Mouse (Mus musculus): ENCODE results near the gene Gm960. TPM values are rescaled to one million over a fixed set of nuclear protein-coding genes. Genes with fewer than 3 reads are reported as not detected.

The Gm960 gene
- total and polyA plus RNA-seq, 3 experiments = 0.93 TPM; not detected in 2

- H3K9me3 ChIP-seq (replicated peaks) = no peaks in the 10 kb centered on the region
- DNase-seq (ENCODE audit: low spot score) = no peak
- H3K4me3 ChIP-seq (ENCODE audit: low read depth, low read length) = no peak overlapping the region
- H3K27me3 ChIP-seq (ENCODE audit: insufficient read depth, low read length) = peaks cover 32% of the 10 kb centered on the region
- no peaks in the 10 kb centered on the region for H3K4me1 ChIP-seq (ENCODE audit: insufficient read depth, low read depth, low read length)
- H3K36me3 ChIP-seq (replicated peaks) = no peaks in the 10 kb centered on the region
- TF ChIP-seq TAL1 (conservative IDR thresholded peaks at IDR 0.05; ENCODE audit: low read depth, low read length) = no peak
- no peak for TF ChIP-seq CTCF (IDR thresholded peaks at IDR 0.05; ENCODE audit: low read depth, low read length)
- no peak for TF ChIP-seq POLR2AphosphoS5 (IDR thresholded peaks at IDR 0.05; ENCODE audit: insufficient replicate concordance, low read depth, low read length)
- TF ChIP-seq GATA1 (IDR thresholded peaks at IDR 0.05; ENCODE audit: borderline replicate concordance, low read length) = no peak
- no peak for TF ChIP-seq GATA2 (IDR thresholded peaks at IDR 0.05; ENCODE audit: borderline replicate concordance, low read depth, low read length)
- ATAC-seq (ENCODE audit: extremely low read depth, insufficient number of reproducible peaks, low FRiP score, poor library complexity, severe bottlenecking) = no peak
These were observed 34.6 kb upstream of the Gm960 start for GRCm38 (mm10) chr19:4733052-4733451.

- no peaks in the 10 kb centered on the region for H3K9me3 ChIP-seq (replicated peaks)
- peaks cover 33% of the 10 kb centered on the region for H3K27me3 ChIP-seq (ENCODE audit: insufficient read depth, low read length)
- no peak for TF ChIP-seq GATA1 (IDR thresholded peaks at IDR 0.05; ENCODE audit: borderline replicate concordance, low read length)
- TF ChIP-seq CTCF (IDR thresholded peaks at IDR 0.05; ENCODE audit: low read depth, low read length) = no peak
- no peak for TF ChIP-seq TAL1 (conservative IDR thresholded peaks at IDR 0.05; ENCODE audit: low read depth, low read length)
- TF ChIP-seq POLR2AphosphoS5 (IDR thresholded peaks at IDR 0.05; ENCODE audit: insufficient replicate concordance, low read depth, low read length) = no peak
- TF ChIP-seq GATA2 (IDR thresholded peaks at IDR 0.05; ENCODE audit: borderline replicate concordance, low read depth, low read length) = no peak
- no peak overlapping the region for H3K4me3 ChIP-seq (ENCODE audit: low read depth, low read length)
- DNase-seq (ENCODE audit: low spot score) = no peak
- no peak for ATAC-seq (ENCODE audit: extremely low read depth, insufficient number of reproducible peaks, low FRiP score, poor library complexity, severe bottlenecking)
- no peaks in the 10 kb centered on the region for H3K36me3 ChIP-seq (replicated peaks)
- H3K4me1 ChIP-seq (ENCODE audit: insufficient read depth, low read depth, low read length) = no peaks in the 10 kb centered on the region
These were observed 30.7 kb upstream of the Gm960 start for GRCm38 (mm10) chr19:4729186-4729585.

GRCm38 (mm10) chr19:4720671-4721244 lies 22.3 kb upstream of the Gm960 start:
- H3K27me3 ChIP-seq (ENCODE audit: insufficient read depth, low read length) = peaks cover 23% of the 10 kb centered on the region; the same call in 1 of the 2 replicates
- H3K9me3 ChIP-seq (replicated peaks) = no peaks in the 10 kb centered on the region
- H3K36me3 ChIP-seq (replicated peaks) = no peaks in the 10 kb centered on the region
- H3K4me1 ChIP-seq (ENCODE audit: insufficient read depth, low read depth, low read length) = peaks cover 10% of the 10 kb centered on the region
- TF ChIP-seq POLR2AphosphoS5 (IDR thresholded peaks at IDR 0.05; ENCODE audit: insufficient replicate concordance, low read depth, low read length) (no peak), CTCF (IDR thresholded peaks at IDR 0.05; ENCODE audit: low read depth, low read length) (no peak), GATA2 (IDR thresholded peaks at IDR 0.05; ENCODE audit: borderline replicate concordance, low read depth, low read length) (no peak), GATA1 (IDR thresholded peaks at IDR 0.05; ENCODE audit: borderline replicate concordance, low read length) (no peak), TAL1 (conservative IDR thresholded peaks at IDR 0.05; ENCODE audit: low read depth, low read length) (no peak)
- no peak overlapping the region for H3K4me3 ChIP-seq (ENCODE audit: low read depth, low read length)
- ATAC-seq (ENCODE audit: extremely low read depth, insufficient number of reproducible peaks, low FRiP score, poor library complexity, severe bottlenecking) = no peak
- DNase-seq (ENCODE audit: low spot score) = no peak

GRCm38 (mm10) chr19:4720112-4720511 lies 21.6 kb upstream of the Gm960 start:
- Histone ChIP-seq H3K4me1 (ENCODE audit: insufficient read depth, low read depth, low read length) (peaks cover 10% of the 10 kb centered on the region), H3K27me3 (ENCODE audit: insufficient read depth, low read length) (peaks cover 23% of the 10 kb centered on the region; the same call in 1 of the 2 replicates), H3K36me3 (replicated peaks) (no peaks in the 10 kb centered on the region), H3K9me3 (replicated peaks) (no peaks in the 10 kb centered on the region), H3K4me3 (ENCODE audit: low read depth, low read length) (no peak overlapping the region)
- TF ChIP-seq GATA1 (IDR thresholded peaks at IDR 0.05; ENCODE audit: borderline replicate concordance, low read length) = no peak
- TF ChIP-seq GATA2 (IDR thresholded peaks at IDR 0.05; ENCODE audit: borderline replicate concordance, low read depth, low read length) = no peak
- no peak for TF ChIP-seq CTCF (IDR thresholded peaks at IDR 0.05; ENCODE audit: low read depth, low read length)
- TF ChIP-seq TAL1 (conservative IDR thresholded peaks at IDR 0.05; ENCODE audit: low read depth, low read length) = no peak
- no peak for TF ChIP-seq POLR2AphosphoS5 (IDR thresholded peaks at IDR 0.05; ENCODE audit: insufficient replicate concordance, low read depth, low read length)
- ATAC-seq (ENCODE audit: extremely low read depth, insufficient number of reproducible peaks, low FRiP score, poor library complexity, severe bottlenecking) (no peak), DNase-seq (ENCODE audit: low spot score) (no peak)

- ATAC-seq (ENCODE audit: extremely low read depth, insufficient number of reproducible peaks, low FRiP score, poor library complexity, severe bottlenecking) (no peak), DNase-seq (ENCODE audit: low spot score) (no peak)
- no peaks in the 10 kb centered on the region for H3K36me3 ChIP-seq (replicated peaks)
- peaks cover 23% of the 10 kb centered on the region; the same call in 1 of the 2 replicates for H3K27me3 ChIP-seq (ENCODE audit: insufficient read depth, low read length)
- H3K4me3 ChIP-seq (ENCODE audit: low read depth, low read length) = no peak overlapping the region
- H3K9me3 ChIP-seq (replicated peaks) = no peaks in the 10 kb centered on the region
- peaks cover 10% of the 10 kb centered on the region for H3K4me1 ChIP-seq (ENCODE audit: insufficient read depth, low read depth, low read length)
- TF ChIP-seq TAL1 (conservative IDR thresholded peaks at IDR 0.05; ENCODE audit: low read depth, low read length) (no peak), POLR2AphosphoS5 (IDR thresholded peaks at IDR 0.05; ENCODE audit: insufficient replicate concordance, low read depth, low read length) (no peak), GATA2 (IDR thresholded peaks at IDR 0.05; ENCODE audit: borderline replicate concordance, low read depth, low read length) (no peak), GATA1 (IDR thresholded peaks at IDR 0.05; ENCODE audit: borderline replicate concordance, low read length) (no peak), CTCF (IDR thresholded peaks at IDR 0.05; ENCODE audit: low read depth, low read length) (no peak)
These were observed 20.9 kb upstream of the Gm960 start for GRCm38 (mm10) chr19:4719351-4719764.

- TF ChIP-seq GATA1 (IDR thresholded peaks at IDR 0.05; ENCODE audit: borderline replicate concordance, low read length) (no peak), TAL1 (conservative IDR thresholded peaks at IDR 0.05; ENCODE audit: low read depth, low read length) (no peak), POLR2AphosphoS5 (IDR thresholded peaks at IDR 0.05; ENCODE audit: insufficient replicate concordance, low read depth, low read length) (no peak), CTCF (IDR thresholded peaks at IDR 0.05; ENCODE audit: low read depth, low read length) (no peak), GATA2 (IDR thresholded peaks at IDR 0.05; ENCODE audit: borderline replicate concordance, low read depth, low read length) (no peak)
- Histone ChIP-seq H3K4me3 (ENCODE audit: low read depth, low read length) (no peak overlapping the region; the same call in 1 of the 2 replicates), H3K27me3 (ENCODE audit: insufficient read depth, low read length) (peaks cover 22% of the 10 kb centered on the region), H3K9me3 (replicated peaks) (no peaks in the 10 kb centered on the region), H3K36me3 (replicated peaks) (no peaks in the 10 kb centered on the region), H3K4me1 (ENCODE audit: insufficient read depth, low read depth, low read length) (peaks cover 10% of the 10 kb centered on the region)
- ATAC-seq (ENCODE audit: extremely low read depth, insufficient number of reproducible peaks, low FRiP score, poor library complexity, severe bottlenecking) (no peak), DNase-seq (ENCODE audit: low spot score) (no peak)
These were observed 20.2 kb upstream of the Gm960 start for GRCm38 (mm10) chr19:4718716-4719115.
